ENCODE assay signal across 25 mouse cellular contexts in genomic region chr8:12558786-12559185, GRCm38 (mm10). TPM values are rescaled to one million over a fixed set of nuclear protein-coding genes. Genes with fewer than 3 reads are reported as not detected.
DNase-seq lines count a peak whose midpoint lies in the region; ATAC-seq and TF ChIP-seq lines count a peak whose summit lies in the region.
"Had no signal": no experiment of that assay in that cellular context is flagged by ENCODE, and none has a peak within 500 bp of the region (broad histone marks: within the 10 kb centered on the region; RNA-seq: fewer than 3 reads in every experiment).

No protein-coding gene starts in this region.

- no peaks in the 10 kb centered on the region for H3K36me3 ChIP-seq in kidney, adult 2 months (ENCODE audit: control insufficient read depth, insufficient read depth, low read length)
- H3K36me3 ChIP-seq in kidney, embryonic 15.5 days, result no peaks in the 10 kb centered on the region
- H3K36me3 ChIP-seq: embryonic facial prominence, embryonic 13.5 days; embryonic facial prominence, embryonic 15.5 days; forebrain, embryonic 10.5 days; forebrain, embryonic 12.5 days had no signal

- TF ChIP-seq POLR2A in kidney, adult 2 months (IDR thresholded peaks at IDR 0.05; ENCODE audit: low read depth, low read length), result no peak

- H3K27ac ChIP-seq in kidney, adult 2 months (ENCODE audit: insufficient read depth, low read depth, low read length), result no peak overlapping the region
- no peak overlapping the region for H3K27ac ChIP-seq in kidney, embryonic 15.5 days
- H3K27ac ChIP-seq: embryonic facial prominence, embryonic 13.5 days; embryonic facial prominence, embryonic 15.5 days; forebrain, embryonic 12.5 days had no signal

- H3K4me3 ChIP-seq in kidney, adult 2 months (ENCODE audit: insufficient read depth, low read depth, low read length), result no peak overlapping the region
- H3K4me3 ChIP-seq in kidney, embryonic 15.5 days (replicated peaks), result no peak overlapping the region
- H3K4me3 ChIP-seq: embryonic facial prominence, embryonic 13.5 days; embryonic facial prominence, embryonic 15.5 days; erythroblast, embryonic 14.5 days; forebrain, embryonic 10.5 days; forebrain, embryonic 12.5 days had no signal

- H3K9ac ChIP-seq in kidney, embryonic 15.5 days, result no peak overlapping the region
- H3K9ac ChIP-seq: embryonic facial prominence, embryonic 13.5 days; embryonic facial prominence, embryonic 15.5 days; forebrain, embryonic 12.5 days had no signal

- H3K4me2 ChIP-seq in kidney, embryonic 15.5 days, result no peak overlapping the region
- H3K4me2 ChIP-seq: embryonic facial prominence, embryonic 13.5 days; embryonic facial prominence, embryonic 15.5 days; forebrain, embryonic 12.5 days had no signal

- TF ChIP-seq CTCF in kidney, adult 2 months (conservative IDR thresholded peaks at IDR 0.05; ENCODE audit: insufficient read depth, insufficient read length, low read depth, low read length), result no peak

- no peak for ATAC-seq in kidney, embryonic 15.5 days (replicated peaks; ENCODE audit: low FRiP score)
- ATAC-seq: forebrain, embryonic 14.5 days had no signal

- WGBS in kidney, adult 2 months, result 49% methylated on average over 3 of the region's 3 CpGs
- WGBS in kidney, embryonic 15.5 days, result 64% methylated on average over 3 of the region's 3 CpGs

- no peaks in the 10 kb centered on the region for H3K9me3 ChIP-seq in kidney, embryonic 15.5 days (replicated peaks)
- H3K9me3 ChIP-seq: embryonic facial prominence, embryonic 13.5 days; embryonic facial prominence, embryonic 15.5 days; forebrain, embryonic 10.5 days; forebrain, embryonic 12.5 days had no signal

- DNase-seq in kidney, adult 2 months, result peak; percentile 56
- no peak for DNase-seq in kidney, adult 18-20 months
- peak; percentile 66 for DNase-seq in kidney, adult 9 months
- no peak for DNase-seq in kidney, postnatal 4 days
- peak; percentile 28 to 37 for DNase-seq in kidney, postnatal 36 days
- DNase-seq: adrenal gland, adult 2 months; adrenal gland, postnatal 10 days; adrenal gland, postnatal 25 days; cerebellum, adult 11 months; cerebellum, adult 18-20 months; cerebellum, adult 8-10 months; cerebellum, adult 9-11 months; cerebellum, postnatal 14 days; cerebellum, postnatal 36 days; embryo, embryonic 11 days had no signal

- no peaks in the 10 kb centered on the region for H3K27me3 ChIP-seq in kidney, adult 2 months (replicated peaks; ENCODE audit: control insufficient read depth, insufficient read depth, low read length)
- peaks cover 74% of the 10 kb centered on the region for H3K27me3 ChIP-seq in kidney, embryonic 15.5 days

- H3K4me1 ChIP-seq in kidney, adult 2 months (ENCODE audit: control insufficient read depth, insufficient read depth, low read length), result no peaks in the 10 kb centered on the region
- no peaks in the 10 kb centered on the region for H3K4me1 ChIP-seq in kidney, embryonic 15.5 days
- H3K4me1 ChIP-seq: embryonic facial prominence, embryonic 13.5 days; embryonic facial prominence, embryonic 15.5 days had no signal

RNA-seq across cellular contexts. Expression of gene Spaca7, which starts 14.0 kb away (rescaled TPM):
- polyA plus RNA-seq in kidney, adult 2 months (2012; rRNA removed), result 0.14 and 0.19 TPM in 2 replicates
- 0.87 and 1.1 TPM in 2 replicates for polyA plus RNA-seq in kidney, embryonic 15.5 days (2015; fragmentation: Nextera tagmentation; extraction: Ambion mirVana)
- polyA plus RNA-seq: adrenal gland, adult 2 months; brain, embryonic 14.5 days; C2C12; embryonic facial prominence, embryonic 11.5 days; embryonic facial prominence, embryonic 13.5 days; embryonic facial prominence, embryonic 15.5 days; erythroblast, embryonic 14.5 days; forebrain, embryonic 10.5 days; forebrain, embryonic 12.5 days; forebrain, embryonic 14.5 days had no signal

Comparison
In these comparisons a context has a peak if more than half of its experiments do, and no peak if none do; other contexts are left out.
1. DNase-seq: peak in kidney, adult 2 months (single experiment), kidney, adult 9 months (single experiment) and kidney, postnatal 36 days (2 of 2); none in kidney, adult 18-20 months (single experiment) and kidney, postnatal 4 days (0 of 2).